In the genomic region with DNA sequence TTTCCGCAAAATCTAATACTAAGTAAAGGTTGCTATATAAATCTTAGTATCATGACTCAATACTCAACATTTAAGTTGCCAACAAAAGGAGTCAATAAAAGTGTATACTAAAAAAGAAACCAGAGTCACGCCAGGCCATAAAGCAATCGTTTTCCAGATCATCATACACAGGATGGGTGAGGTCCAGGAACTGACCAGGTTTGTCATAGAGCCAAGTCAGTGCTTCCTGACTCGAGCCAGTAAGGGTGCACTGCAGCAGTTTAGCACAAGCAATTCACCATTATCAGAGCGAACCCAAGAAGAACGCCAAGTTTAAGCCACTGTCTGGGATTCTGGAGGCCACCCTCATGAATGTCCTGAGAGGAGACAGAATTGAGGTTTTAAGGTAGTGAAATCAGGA, we compare ENCODE assay signal across 15 mouse cellular contexts. TPM values are rescaled to one million over a fixed set of nuclear protein-coding genes. Genes with fewer than 3 reads are reported as not detected.
DNase-seq lines count a peak whose midpoint lies in the region; ATAC-seq lines count a peak whose summit lies in the region.
"Had no signal": no experiment of that assay in that cellular context is flagged by ENCODE, and none has a peak within 500 bp of the region (broad histone marks: within the 10 kb centered on the region; RNA-seq: fewer than 3 reads in every experiment).

No protein-coding gene starts in this region.

- peaks cover 3% of the 10 kb centered on the region; the same call in 1 of the 2 replicates for H3K36me3 ChIP-seq in kidney, embryonic 14.5 days (ENCODE audit: control insufficient read depth, insufficient read depth, low read length)
- H3K36me3 ChIP-seq: lung, embryonic 15.5 days had no signal

- no peaks in the 10 kb centered on the region for H3K9me3 ChIP-seq in kidney, embryonic 14.5 days (ENCODE audit: control insufficient read depth, low read length)
- H3K9me3 ChIP-seq: hindbrain, embryonic 13.5 days; lung, embryonic 15.5 days; midbrain, embryonic 12.5 days had no signal

- WGBS in kidney, embryonic 14.5 days, result 93% methylated on average over 6 of the region's 6 CpGs

- no peak for ATAC-seq in kidney, embryonic 14.5 days (ENCODE audit: low FRiP score, low TSS enrichment)
- no peak for ATAC-seq in megakaryocyte-erythroid progenitor cell, adult 5-6 weeks (replicated peaks; ENCODE audit: low FRiP score, low TSS enrichment, poor library complexity, severe bottlenecking)
- ATAC-seq: forebrain, postnatal 0 days; intestine, embryonic 16.5 days had no signal

- H3K27me3 ChIP-seq in kidney, embryonic 14.5 days (ENCODE audit: control insufficient read depth, insufficient read depth, low read length), result no peaks in the 10 kb centered on the region
- H3K27me3 ChIP-seq: hindbrain, embryonic 13.5 days; lung, embryonic 15.5 days; midbrain, embryonic 12.5 days had no signal

- no peak overlapping the region for H3K27ac ChIP-seq in kidney, embryonic 14.5 days (ENCODE audit: low read depth, low read length)
- H3K27ac ChIP-seq: hindbrain, embryonic 13.5 days; midbrain, embryonic 12.5 days had no signal

- H3K9ac ChIP-seq in kidney, embryonic 14.5 days (ENCODE audit: low read depth, low read length), result no peak overlapping the region
- H3K9ac ChIP-seq: forebrain, postnatal 0 days; hindbrain, embryonic 13.5 days; lung, embryonic 15.5 days; midbrain, embryonic 12.5 days had no signal

- no peak overlapping the region for H3K4me3 ChIP-seq in kidney, embryonic 14.5 days (ENCODE audit: low read length)
- H3K4me3 ChIP-seq: erythroblast, embryonic 14.5 days; hindbrain, embryonic 13.5 days; lung, embryonic 15.5 days; midbrain, embryonic 12.5 days had no signal

- H3K4me1 ChIP-seq in kidney, embryonic 14.5 days (ENCODE audit: control insufficient read depth, insufficient read depth, low read length), result no peaks in the 10 kb centered on the region
- H3K4me1 ChIP-seq: hindbrain, embryonic 13.5 days; lung, embryonic 15.5 days; midbrain, embryonic 12.5 days had no signal

- peak; percentile 38 for DNase-seq in kidney, adult 11 months
- DNase-seq in heart, postnatal 25 days (ENCODE audit: low spot score), result peak; percentile 35
- peak; percentile 60 to 70 for DNase-seq in kidney, postnatal 25 days
- peak; percentile 85 for DNase-seq in lung, postnatal 36 days
- no peak for DNase-seq in frontal cortex, postnatal 36 days (ENCODE audit: low spot score in 2 of 2)
- DNase-seq: cerebellum, adult 9-11 months; forebrain, postnatal 0 days; gastrocnemius, postnatal 25 days had no signal

- intact Hi-C loops in heart, postnatal 25 days (cut with DNase I), result no loop called here

- no peak overlapping the region for H3K4me2 ChIP-seq in kidney, embryonic 14.5 days (replicated peaks; ENCODE audit: low read depth, low read length)
- H3K4me2 ChIP-seq: hindbrain, embryonic 13.5 days; lung, embryonic 15.5 days; midbrain, embryonic 12.5 days had no signal

RNA-seq across cellular contexts. Expression of gene Arl5b, which starts 10.5 kb away (rescaled TPM):
- polyA plus RNA-seq in kidney, embryonic 14.5 days (2014; fragmentation: Nextera tagmentation; extraction: Ambion mirVana), result 38.0 and 39.1 TPM in 2 replicates
- total RNA-seq in heart, postnatal 25 days (2021), result 10 to 100 TPM; 29.3 to 37.4 TPM
- total RNA-seq in megakaryocyte-erythroid progenitor cell, adult 5-6 weeks (2014; fragmentation: Nextera tagmentation), result 7.2 and 13.6 TPM in 2 replicates
- total RNA-seq in megakaryocyte-erythroid progenitor cell, adult 5-6 weeks (2017), result 14.5 and 16.3 TPM in 2 replicates

RNA-seq across cellular contexts. Expression of gene Nsun6, which starts 16.2 kb away (rescaled TPM):
- polyA plus RNA-seq in kidney, embryonic 14.5 days (2014; fragmentation: Nextera tagmentation; extraction: Ambion mirVana), result 11.2 and 14.1 TPM in 2 replicates
- total RNA-seq in heart, postnatal 25 days (2021), result 1 to 10 TPM; 2.2 to 5.3 TPM
- 9.2 and 17.6 TPM in 2 replicates for total RNA-seq in megakaryocyte-erythroid progenitor cell, adult 5-6 weeks (2014; fragmentation: Nextera tagmentation)
- 7.7 and 8.6 TPM in 2 replicates for total RNA-seq in megakaryocyte-erythroid progenitor cell, adult 5-6 weeks (2017)
- polyA plus RNA-seq: erythroblast, embryonic 14.5 days had no signal

Comparison
In these comparisons a context has a peak if more than half of its experiments do, and no peak if none do; other contexts are left out.
1. DNase-seq: peak in kidney, adult 11 months (single experiment), heart, postnatal 25 days (single experiment), kidney, postnatal 25 days (2 of 2) and lung, postnatal 36 days (single experiment); none in frontal cortex, postnatal 36 days (0 of 2).